Mouse (Mus musculus): ENCODE measurements at regions not wholly inside any gene's neighbourhood (a gene's known extent, or its start where the extent isn't known, plus 50 kb on each side); places are given as distances from the start of the nearest gene placed in this dataset.

DNA sequence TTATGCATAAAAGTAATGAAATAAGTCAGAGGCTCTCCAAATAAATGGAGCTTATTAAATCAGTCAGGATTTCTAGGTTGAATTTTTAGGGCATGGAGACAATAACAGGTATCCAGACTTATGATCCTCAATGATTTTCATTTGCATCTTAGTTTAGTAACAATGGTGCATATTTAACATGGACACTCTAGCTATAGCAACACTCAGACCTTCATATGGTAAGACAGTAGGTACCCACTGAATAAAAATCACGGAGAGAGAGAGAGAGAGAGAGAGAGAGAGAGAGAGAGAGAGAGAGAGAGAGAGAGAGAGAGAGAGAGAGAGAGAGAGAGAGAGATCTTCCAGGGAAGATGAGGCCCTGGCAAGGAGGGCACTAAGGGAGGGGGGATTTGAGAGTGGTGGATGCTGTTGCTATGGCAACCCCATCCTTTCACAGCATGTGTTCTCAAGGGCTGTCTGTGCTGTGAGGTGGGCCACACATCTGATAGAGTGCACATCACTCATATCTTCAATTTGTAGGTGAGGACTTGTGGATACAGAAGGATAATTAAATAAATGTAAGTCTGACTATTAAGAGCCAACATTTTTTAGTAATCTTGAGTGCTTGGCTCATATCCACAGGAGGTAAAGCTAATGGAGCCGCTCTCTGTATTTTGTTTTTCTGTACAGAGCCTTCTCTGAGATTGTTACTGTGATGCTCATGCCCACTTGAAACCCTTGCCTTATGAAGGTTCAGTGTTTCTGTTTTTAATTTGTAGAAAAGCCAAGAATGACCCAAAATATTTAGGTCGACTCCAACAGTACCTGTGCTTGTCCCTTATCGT lies 227.7 kb downstream of the Otor start:
- DNase-seq, result peak; percentile 20

DNA sequence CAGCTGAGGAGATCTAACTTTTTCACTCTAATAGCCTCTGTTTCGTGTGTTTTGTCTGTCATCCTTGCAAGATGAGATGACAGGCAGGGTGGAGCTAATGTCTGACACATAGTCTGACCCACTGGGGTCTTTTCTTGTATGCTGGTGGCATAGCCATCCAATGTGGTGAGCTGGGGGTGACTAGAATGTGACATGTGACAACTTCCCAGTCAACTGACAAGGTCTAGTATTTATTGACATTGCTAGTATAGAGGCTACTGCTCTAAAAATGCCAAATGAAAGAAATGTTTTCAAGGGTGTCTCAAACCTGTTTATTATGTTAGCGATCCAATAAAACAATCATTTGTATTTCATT lies 228.3 kb downstream of the Otor start:
- DNase-seq, result no peak

DNA sequence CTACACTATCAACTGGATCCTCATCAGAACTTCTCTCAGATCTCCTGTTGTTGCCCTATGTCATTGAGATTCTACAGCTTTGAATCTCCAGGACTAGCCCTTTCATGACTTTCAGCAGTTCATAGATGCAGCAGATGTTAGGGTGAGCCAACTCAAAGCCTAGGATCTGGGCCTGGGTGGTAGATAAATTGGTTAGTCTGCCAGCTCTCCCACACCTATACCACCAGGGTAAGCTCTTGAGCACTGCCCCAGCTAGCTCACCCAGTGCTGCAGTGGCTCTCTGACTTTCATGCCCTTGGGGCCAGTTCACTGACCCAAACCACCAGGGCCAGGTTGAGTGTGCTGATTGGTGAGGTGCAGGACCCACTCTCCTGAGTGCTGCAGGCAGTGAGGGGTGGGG lies 220.5 kb upstream of the Pcsk2 start:
- DNase-seq, result no peak

DNA sequence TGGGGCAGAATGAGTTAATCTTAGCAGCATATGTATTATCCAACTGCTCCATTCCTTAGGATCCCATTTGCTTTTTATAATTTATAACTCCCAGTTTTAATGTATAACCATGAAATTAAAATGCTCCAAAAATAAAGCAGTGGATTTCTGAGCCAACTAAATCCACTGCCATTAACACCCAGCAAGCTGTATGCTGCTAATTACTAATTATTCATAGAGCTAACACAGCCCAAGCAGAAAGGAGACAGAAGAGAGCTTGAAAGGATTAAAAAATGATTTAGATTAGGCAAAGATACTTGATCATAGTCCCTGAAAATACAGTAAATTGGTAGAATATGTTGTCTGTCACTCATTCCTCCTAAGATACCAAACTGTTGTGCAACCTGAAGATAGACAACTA lies 213.9 kb upstream of the Pcsk2 start:
- no peak for DNase-seq

DNA sequence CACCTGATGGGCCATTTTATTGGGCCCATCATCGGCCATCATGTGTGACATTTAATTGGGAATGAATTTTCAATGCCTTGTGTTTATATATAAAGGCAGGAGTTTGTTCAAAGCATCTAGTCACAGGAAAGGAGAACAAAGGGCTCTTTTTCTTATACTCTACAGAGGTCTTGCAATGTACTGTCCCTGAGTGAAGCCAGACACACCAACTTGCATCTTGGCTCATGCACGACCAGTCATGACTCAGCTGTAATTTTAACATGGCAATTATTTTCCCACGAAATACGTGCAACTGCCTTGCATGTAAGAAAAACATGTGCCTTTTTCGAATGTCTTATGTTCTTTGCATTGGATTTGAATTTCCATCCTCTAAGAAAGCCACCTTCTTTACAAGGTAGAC lies 205.6 kb upstream of the Pcsk2 start:
- DNase-seq, result no peak

DNA sequence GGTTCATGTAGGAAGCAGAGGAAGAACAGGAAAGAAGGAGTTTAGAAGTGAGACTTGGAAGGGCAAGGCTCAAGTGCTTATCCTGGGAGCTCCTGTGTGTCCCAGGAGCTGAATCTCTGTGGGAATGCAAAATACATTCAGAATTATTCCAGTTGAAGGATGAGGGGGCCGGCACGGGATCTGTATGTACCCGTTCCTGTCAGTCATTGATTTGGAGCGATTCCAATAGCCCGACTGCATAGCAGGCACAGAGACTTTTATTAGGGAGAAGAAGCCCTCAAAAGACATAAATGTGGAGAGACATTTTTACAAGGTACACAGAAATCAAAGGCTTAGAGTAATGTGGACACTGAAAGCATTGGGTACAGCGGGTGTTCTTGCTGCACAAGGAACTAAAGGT lies 181.8 kb upstream of the Pcsk2 start:
- peak; percentile 24 for DNase-seq

DNA sequence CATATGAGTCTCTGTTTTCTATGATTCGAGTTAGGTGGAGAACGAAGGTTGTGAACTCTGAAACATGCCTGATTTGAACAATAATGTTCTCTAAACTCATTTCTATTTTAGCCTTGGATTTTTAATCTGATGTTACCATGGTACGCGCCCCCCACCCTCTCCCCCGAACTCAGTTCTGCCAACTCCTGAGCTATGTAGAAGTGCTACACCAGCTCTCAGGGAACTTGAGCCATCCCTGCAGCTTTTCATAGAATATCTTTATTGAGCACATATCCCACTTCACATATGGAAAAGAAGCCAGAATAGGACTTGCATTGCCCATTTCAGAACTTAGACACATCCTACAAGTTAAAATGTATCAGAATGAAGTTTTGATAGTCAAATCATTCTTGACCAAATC lies 180.0 kb upstream of the Pcsk2 start:
- no peak for DNase-seq
